Mouse (Mus musculus): ENCODE data around the gene Pgap3. TPM values are rescaled to one million over a fixed set of nuclear protein-coding genes. Genes with fewer than 3 reads are reported as not detected.
A peak's percentile ranks its signal among the peaks of the same experiment; 100 is the strongest.

The Pgap3 gene
- polyA plus RNA-seq, 1 experiment from 2014 or later = 16.8 TPM

GRCm38 (mm10) chr11:98412273-98412796, 12.0 kb upstream of the Pgap3 start, which contains the start of gene Erbb2:
Gene Erbb2, plus strand, starts transcription at chr11:98412470.
- peak; percentile 88 for ATAC-seq (ENCODE audit: insufficient number of reproducible peaks, low FRiP score, low TSS enrichment, low read depth)
- no peaks in the 10 kb centered on the region for H3K9me3 ChIP-seq (replicated peaks)
- H3K4me2 ChIP-seq (replicated peaks) = peak within 1 kb of the TSS; percentile 64
- peaks cover 59% of the 10 kb centered on the region for H3K4me1 ChIP-seq
- H3K27ac ChIP-seq (replicated peaks) = peak within 1 kb of the TSS; percentile 97
- peak within 1 kb of the TSS; percentile 68 for H3K9ac ChIP-seq
- no peaks in the 10 kb centered on the region for H3K27me3 ChIP-seq
- peak within 1 kb of the TSS; percentile 62 for H3K4me3 ChIP-seq (replicated peaks)
- H3K36me3 ChIP-seq = 0 out of 2 replicates have a peak, but pooled peaks cover 5% of the 10 kb centered on the region
- WGBS = under 1% methylated on average over 45 of the region's 49 CpGs

GRCm38 (mm10) chr11:98409341-98409822, 9.1 kb upstream of the Pgap3 start:
- H3K9ac ChIP-seq = no peak overlapping the region
- WGBS = 2% methylated on average over 10 of the region's 10 CpGs
- peak overlapping the region; percentile 16 for H3K4me3 ChIP-seq (replicated peaks)
- peaks cover 41% of the 10 kb centered on the region for H3K4me1 ChIP-seq
- no peaks in the 10 kb centered on the region for H3K9me3 ChIP-seq (replicated peaks)
- no peaks in the 10 kb centered on the region for H3K36me3 ChIP-seq
- no peaks in the 10 kb centered on the region for H3K27me3 ChIP-seq
- ATAC-seq (ENCODE audit: insufficient number of reproducible peaks, low FRiP score, low TSS enrichment, low read depth) = peak; percentile 53
- H3K4me2 ChIP-seq (replicated peaks) = peak overlapping the region; percentile 37
- H3K27ac ChIP-seq (replicated peaks) = peak overlapping the region; percentile 48; the same call in 1 of the 2 replicates

- H3K4me1 ChIP-seq = peaks cover 36% of the 10 kb centered on the region
- peak overlapping the region; percentile 16 for H3K4me3 ChIP-seq (replicated peaks)
- H3K9ac ChIP-seq = no peak overlapping the region
- H3K27ac ChIP-seq (replicated peaks) = 0 out of 2 replicates have a peak overlapping the region, but pooled peaks have one; percentile 48
- H3K36me3 ChIP-seq = no peaks in the 10 kb centered on the region
- 43% methylated on average over 8 of the region's 8 CpGs for WGBS
- H3K9me3 ChIP-seq (replicated peaks) = no peaks in the 10 kb centered on the region
- ATAC-seq (ENCODE audit: insufficient number of reproducible peaks, low FRiP score, low TSS enrichment, low read depth) = no peak
- peak overlapping the region; percentile 37 for H3K4me2 ChIP-seq (replicated peaks)
- H3K27me3 ChIP-seq = no peaks in the 10 kb centered on the region
Observed at GRCm38 (mm10) chr11:98408872-98409271, 8.6 kb upstream of the Pgap3 start.

DNA sequence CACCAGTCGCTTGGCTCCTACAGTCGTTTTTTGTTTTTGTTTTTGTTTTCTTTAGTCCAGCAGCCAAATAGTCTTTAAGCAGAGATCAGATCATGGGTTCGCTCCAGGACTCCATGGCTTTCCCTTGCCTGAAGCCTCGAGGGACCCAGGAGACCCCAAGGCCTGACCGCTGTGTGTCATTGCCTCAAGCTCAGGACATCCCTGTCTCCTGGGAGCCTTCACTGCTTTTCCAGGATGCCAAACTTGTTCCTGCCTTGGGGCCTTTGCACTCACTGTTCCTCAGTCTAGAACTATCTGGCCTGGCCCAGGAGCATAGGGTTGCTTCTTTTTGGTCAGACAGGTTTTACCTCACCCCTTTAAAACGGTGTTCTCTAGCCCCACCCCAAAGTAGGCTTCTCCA, 6.3 kb upstream of the Pgap3 start:
- Histone ChIP-seq H3K9ac (no peak overlapping the region), H3K4me2 (replicated peaks) (no peak overlapping the region), H3K4me1 (peaks cover 26% of the 10 kb centered on the region), H3K9me3 (replicated peaks) (no peaks in the 10 kb centered on the region), H3K27me3 (no peaks in the 10 kb centered on the region; the same call in 1 of the 2 replicates), H3K36me3 (no peaks in the 10 kb centered on the region), H3K27ac (replicated peaks) (0 out of 2 replicates have a peak overlapping the region, but pooled peaks have one; percentile 12), H3K4me3 (replicated peaks) (no peak overlapping the region)
- 59% methylated on average over 6 of the region's 6 CpGs for WGBS
- no peak for ATAC-seq (ENCODE audit: insufficient number of reproducible peaks, low FRiP score, low TSS enrichment, low read depth)

GRCm38 (mm10) chr11:98400816-98401215, 526 bp upstream of the Pgap3 start:
- no peaks in the 10 kb centered on the region for H3K36me3 ChIP-seq
- H3K9me3 ChIP-seq (replicated peaks) = no peaks in the 10 kb centered on the region
- H3K4me2 ChIP-seq (replicated peaks) = peak overlapping the region; percentile 63
- H3K4me3 ChIP-seq (replicated peaks) = peak overlapping the region; percentile 70
- WGBS = 52% methylated on average over 3 of the region's 3 CpGs
- H3K27ac ChIP-seq (replicated peaks) = 0 out of 2 replicates have a peak overlapping the region, but pooled peaks have one; percentile 96
- no peaks in the 10 kb centered on the region; the same call in 1 of the 2 replicates for H3K27me3 ChIP-seq
- no peak for ATAC-seq (ENCODE audit: insufficient number of reproducible peaks, low FRiP score, low TSS enrichment, low read depth)
- peaks cover 13% of the 10 kb centered on the region for H3K4me1 ChIP-seq
- peak overlapping the region; percentile 60; the same call in 1 of the 2 replicates for H3K9ac ChIP-seq

GRCm38 (mm10) chr11:98397946-98398345, 2.3 kb downstream of the Pgap3 start:
- no peaks in the 10 kb centered on the region for H3K27me3 ChIP-seq
- H3K4me1 ChIP-seq = peaks cover 36% of the 10 kb centered on the region
- H3K9me3 ChIP-seq (replicated peaks) = no peaks in the 10 kb centered on the region
- H3K9ac ChIP-seq = no peak overlapping the region
- no peak overlapping the region for H3K27ac ChIP-seq (replicated peaks)
- no peak overlapping the region for H3K4me3 ChIP-seq (replicated peaks)
- no peak for ATAC-seq (ENCODE audit: insufficient number of reproducible peaks, low FRiP score, low TSS enrichment, low read depth)
- 89% methylated on average over 7 of the region's 7 CpGs for WGBS
- H3K4me2 ChIP-seq (replicated peaks) = no peak overlapping the region
- H3K36me3 ChIP-seq = no peaks in the 10 kb centered on the region

- WGBS = 44% methylated on average over 4 of the region's 4 CpGs
- no peak for ATAC-seq (ENCODE audit: insufficient number of reproducible peaks, low FRiP score, low TSS enrichment, low read depth)
- Histone ChIP-seq H3K36me3 (no peaks in the 10 kb centered on the region), H3K4me3 (replicated peaks) (no peak overlapping the region), H3K27me3 (no peaks in the 10 kb centered on the region; the same call in 1 of the 2 replicates), H3K27ac (replicated peaks) (peak overlapping the region; percentile 88; the same call in 1 of the 2 replicates), H3K4me1 (peaks cover 47% of the 10 kb centered on the region), H3K9ac (no peak overlapping the region), H3K4me2 (replicated peaks) (no peak overlapping the region), H3K9me3 (replicated peaks) (no peaks in the 10 kb centered on the region)
Observed at GRCm38 (mm10) chr11:98395041-98395440, 5.2 kb downstream of the Pgap3 start.

- Histone ChIP-seq H3K27ac (replicated peaks) (peak overlapping the region; percentile 88), H3K4me2 (replicated peaks) (no peak overlapping the region), H3K36me3 (no peaks in the 10 kb centered on the region), H3K9me3 (replicated peaks) (no peaks in the 10 kb centered on the region), H3K9ac (no peak overlapping the region), H3K4me3 (replicated peaks) (no peak overlapping the region), H3K4me1 (peaks cover 41% of the 10 kb centered on the region), H3K27me3 (no peaks in the 10 kb centered on the region; the same call in 1 of the 2 replicates)
- 32% methylated on average over 6 of the region's 6 CpGs for WGBS
- ATAC-seq (ENCODE audit: insufficient number of reproducible peaks, low FRiP score, low TSS enrichment, low read depth) = no peak
Observed at GRCm38 (mm10) chr11:98394301-98394700, 6.0 kb downstream of the Pgap3 start.

DNA sequence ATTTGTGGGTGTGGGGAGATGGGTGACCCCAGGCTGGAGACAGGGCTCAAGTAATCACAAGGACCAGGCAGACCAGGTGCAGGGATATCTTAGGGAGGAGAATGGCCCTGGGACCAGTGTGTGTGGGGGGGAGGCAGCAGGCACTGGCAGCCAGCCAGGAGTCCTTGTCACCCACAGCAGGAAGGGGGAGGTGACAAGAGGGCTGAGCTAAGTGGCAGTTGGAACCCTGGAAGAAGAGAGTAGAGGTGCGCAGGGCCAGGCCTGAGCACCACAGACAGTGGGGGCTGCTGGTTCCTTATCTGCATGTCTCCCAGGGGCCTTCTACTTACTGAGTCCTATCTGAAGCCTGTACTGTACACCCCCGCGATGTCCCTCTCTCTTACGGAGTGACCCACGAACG, 7.0 kb downstream of the Pgap3 start:
- Histone ChIP-seq H3K36me3 (no peaks in the 10 kb centered on the region), H3K9ac (no peak overlapping the region), H3K9me3 (replicated peaks) (no peaks in the 10 kb centered on the region), H3K27me3 (peaks cover 1% of the 10 kb centered on the region), H3K4me1 (peaks cover 45% of the 10 kb centered on the region), H3K4me3 (replicated peaks) (no peak overlapping the region), H3K4me2 (replicated peaks) (peak overlapping the region; percentile 6; the same call in 1 of the 2 replicates), H3K27ac (replicated peaks) (peak overlapping the region; percentile 88)
- ATAC-seq (ENCODE audit: insufficient number of reproducible peaks, low FRiP score, low TSS enrichment, low read depth) = peak; percentile 9; the same call in 1 of the 2 replicates
- WGBS = 65% methylated on average over 6 of the region's 6 CpGs

DNA sequence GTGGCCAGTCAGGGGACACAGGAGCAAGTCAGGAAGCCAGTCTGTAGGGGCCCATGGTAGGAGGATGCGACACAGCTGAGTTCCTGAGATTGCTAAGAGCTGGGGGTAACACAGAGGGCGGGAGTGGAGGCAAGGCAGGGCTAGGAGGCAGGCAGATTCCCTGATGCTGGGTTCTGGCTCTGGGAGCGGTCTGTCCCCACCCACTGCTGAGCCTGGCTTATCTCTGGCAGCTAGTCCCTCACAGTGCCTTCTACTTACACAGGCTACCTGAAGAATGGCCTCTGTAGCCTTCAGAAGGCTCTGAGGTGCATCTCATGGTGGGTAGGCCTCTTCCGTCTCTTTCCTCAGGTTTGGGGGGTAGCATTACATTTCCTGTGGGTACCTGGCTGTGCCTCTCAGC, 7.6 kb downstream of the Pgap3 start:
- H3K9me3 ChIP-seq (replicated peaks) = no peaks in the 10 kb centered on the region
- H3K36me3 ChIP-seq = no peaks in the 10 kb centered on the region
- H3K4me1 ChIP-seq = peaks cover 45% of the 10 kb centered on the region
- H3K27ac ChIP-seq (replicated peaks) = peak overlapping the region; percentile 88
- no peak overlapping the region for H3K9ac ChIP-seq
- H3K27me3 ChIP-seq = peaks cover 8% of the 10 kb centered on the region
- no peak for ATAC-seq (ENCODE audit: insufficient number of reproducible peaks, low FRiP score, low TSS enrichment, low read depth)
- 42% methylated on average over 4 of the region's 4 CpGs for WGBS
- H3K4me2 ChIP-seq (replicated peaks) = peak overlapping the region; percentile 6; the same call in 1 of the 2 replicates
- no peak overlapping the region for H3K4me3 ChIP-seq (replicated peaks)

DNA sequence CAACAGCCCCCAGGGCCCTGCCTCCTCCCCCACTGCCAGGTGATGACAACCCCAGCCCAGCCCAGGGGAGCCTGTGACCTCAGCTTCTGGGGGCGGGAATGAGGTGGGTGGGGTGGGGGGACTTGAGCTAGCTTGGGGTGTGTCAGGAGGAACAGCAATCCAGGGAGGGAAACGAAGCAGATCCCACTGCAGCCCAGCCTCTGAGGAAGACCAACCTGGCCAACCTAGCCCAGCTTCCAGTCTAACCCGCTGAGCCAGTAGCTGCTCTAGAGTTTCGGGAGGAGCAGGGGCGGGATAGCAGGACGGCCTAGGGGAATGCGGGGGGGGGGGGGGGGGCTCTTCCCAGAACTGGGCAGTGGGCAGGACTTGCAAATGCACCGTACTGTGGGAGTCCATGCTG, 8.3 kb downstream of the Pgap3 start:
- ATAC-seq (ENCODE audit: insufficient number of reproducible peaks, low FRiP score, low TSS enrichment, low read depth) = peak; percentile 39
- H3K9me3 ChIP-seq (replicated peaks) = no peaks in the 10 kb centered on the region
- WGBS = 12% methylated on average over 8 of the region's 8 CpGs
- no peak overlapping the region for H3K9ac ChIP-seq
- peaks cover 14% of the 10 kb centered on the region for H3K27me3 ChIP-seq
- no peaks in the 10 kb centered on the region for H3K36me3 ChIP-seq
- peak overlapping the region; percentile 88 for H3K27ac ChIP-seq (replicated peaks)
- peak overlapping the region; percentile 8; the same call in 1 of the 2 replicates for H3K4me2 ChIP-seq (replicated peaks)
- no peak overlapping the region for H3K4me3 ChIP-seq (replicated peaks)
- H3K4me1 ChIP-seq = peaks cover 48% of the 10 kb centered on the region
